In the genomic region with DNA sequence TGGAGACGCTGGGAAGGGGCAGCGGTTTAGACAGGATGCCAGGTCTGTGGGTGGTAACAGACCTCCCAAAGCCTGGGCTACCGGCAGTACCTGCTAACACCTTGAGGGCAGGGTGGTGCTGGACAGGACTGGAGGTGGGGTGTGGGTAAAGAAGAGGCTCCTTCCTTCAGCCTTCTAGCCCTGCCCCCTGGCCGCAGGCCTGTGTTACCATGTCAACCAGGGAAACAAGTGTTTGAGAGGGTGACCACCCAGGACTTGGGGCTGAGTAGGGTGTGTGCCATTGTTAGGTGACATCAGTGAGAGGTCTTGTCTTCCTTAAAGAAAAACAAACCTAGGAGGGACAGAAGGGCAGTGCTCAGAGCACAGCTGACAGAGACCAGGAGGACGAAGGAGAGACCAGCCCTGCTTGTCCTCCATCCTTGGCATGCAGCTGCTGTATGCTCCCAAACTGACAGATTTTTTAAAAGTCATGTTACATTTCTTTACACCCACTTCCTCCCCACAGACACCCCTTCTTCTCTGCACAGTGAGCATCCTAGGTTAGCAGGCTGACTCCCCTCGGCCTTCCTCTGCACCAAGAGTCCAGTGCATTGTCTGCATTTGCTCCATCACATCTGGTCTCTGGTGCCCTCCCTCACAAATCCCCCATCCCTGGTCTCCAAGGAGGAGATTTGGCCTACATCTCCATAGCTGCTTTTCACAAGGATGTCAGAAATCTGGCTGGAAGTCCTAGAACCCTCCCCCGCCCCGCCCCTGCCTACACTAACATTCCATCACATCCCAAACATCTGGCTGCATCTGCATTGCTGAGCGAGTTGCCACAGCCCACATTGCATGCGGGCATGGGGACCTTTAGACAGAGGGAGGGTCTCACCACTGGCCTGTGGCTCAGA, we compare ENCODE assay signal across 12 mouse cellular contexts.
DNase-seq lines count a peak whose midpoint lies in the region; ATAC-seq and TF ChIP-seq lines count a peak whose summit lies in the region.
"Had no signal": no experiment of that assay in that cellular context is flagged by ENCODE, and none has a peak within 500 bp of the region (broad histone marks: within the 10 kb centered on the region; RNA-seq: fewer than 3 reads in every experiment).

No protein-coding gene starts in this region.

- H3K4me2 ChIP-seq in heart, embryonic 11.5 days = no peak overlapping the region
- H3K4me2 ChIP-seq in lung, embryonic 14.5 days = no peak overlapping the region

- WGBS in heart, embryonic 11.5 days (ENCODE audit: insufficient replicate concordance) = 52% methylated on average over 10 of the region's 10 CpGs
- WGBS in lung, embryonic 14.5 days = 27% methylated on average over 10 of the region's 10 CpGs
- 52% methylated on average over 10 of the region's 10 CpGs for WGBS in embryonic facial prominence, embryonic 10.5 days

- H3K27ac ChIP-seq in heart, embryonic 11.5 days (ENCODE audit: low read depth, low read length) = no peak overlapping the region
- H3K27ac ChIP-seq in lung, embryonic 14.5 days (ENCODE audit: low read depth) = peak overlapping the region; percentile 58
- peak overlapping the region; percentile 37; the same call in 1 of the 2 replicates for H3K27ac ChIP-seq in embryonic facial prominence, embryonic 10.5 days (replicated peaks)
- H3K27ac ChIP-seq: liver, embryonic 14.5 days had no signal

- no peak for ATAC-seq in heart, embryonic 11.5 days (replicated peaks; ENCODE audit: insufficient number of reproducible peaks, low FRiP score, low TSS enrichment)
- ATAC-seq in lung, embryonic 14.5 days (ENCODE audit: insufficient read depth) = peak; percentile 77
- ATAC-seq: CD4-positive, CD25-positive, alpha-beta regulatory T cell, adult 4 months had no signal

- H3K4me3 ChIP-seq in heart, embryonic 11.5 days (ENCODE audit: low read depth, low read length) = no peak overlapping the region
- no peak overlapping the region for H3K4me3 ChIP-seq in lung, embryonic 14.5 days (ENCODE audit: low read depth, low read length)
- H3K4me3 ChIP-seq in embryonic facial prominence, embryonic 10.5 days = no peak overlapping the region
- H3K4me3 ChIP-seq: erythroblast, embryonic 14.5 days had no signal

- peaks cover 6% of the 10 kb centered on the region; the same call in 1 of the 2 replicates for H3K4me1 ChIP-seq in heart, embryonic 11.5 days (ENCODE audit: control insufficient read depth, insufficient read depth, low read length)
- H3K4me1 ChIP-seq in lung, embryonic 14.5 days (ENCODE audit: insufficient read depth) = peaks cover 15% of the 10 kb centered on the region
- peaks cover 33% of the 10 kb centered on the region for H3K4me1 ChIP-seq in embryonic facial prominence, embryonic 10.5 days

- no peaks in the 10 kb centered on the region for H3K36me3 ChIP-seq in heart, embryonic 11.5 days (ENCODE audit: control insufficient read depth, insufficient read depth, low read length)
- H3K36me3 ChIP-seq in lung, embryonic 14.5 days (ENCODE audit: insufficient read depth) = no peaks in the 10 kb centered on the region
- H3K36me3 ChIP-seq in embryonic facial prominence, embryonic 10.5 days (replicated peaks) = no peaks in the 10 kb centered on the region

- no peaks in the 10 kb centered on the region for H3K27me3 ChIP-seq in heart, embryonic 11.5 days (ENCODE audit: control insufficient read depth, insufficient read depth, low read length)
- H3K27me3 ChIP-seq in lung, embryonic 14.5 days (ENCODE audit: insufficient read depth, low read length) = no peaks in the 10 kb centered on the region
- H3K27me3 ChIP-seq in embryonic facial prominence, embryonic 10.5 days (replicated peaks; ENCODE audit: low read depth, poor library complexity, severe bottlenecking) = no peaks in the 10 kb centered on the region

- no peaks in the 10 kb centered on the region for H3K9me3 ChIP-seq in heart, embryonic 11.5 days (replicated peaks; ENCODE audit: control insufficient read depth, low read length)
- H3K9me3 ChIP-seq in lung, embryonic 14.5 days (ENCODE audit: low read depth, low read length) = no peaks in the 10 kb centered on the region
- H3K9me3 ChIP-seq in embryonic facial prominence, embryonic 10.5 days = no peaks in the 10 kb centered on the region

- no peak overlapping the region for H3K9ac ChIP-seq in heart, embryonic 11.5 days (ENCODE audit: low read depth, low read length)
- no peak overlapping the region for H3K9ac ChIP-seq in lung, embryonic 14.5 days
- H3K9ac ChIP-seq: liver, embryonic 14.5 days had no signal

- TF ChIP-seq CTCF in lung, embryonic 14.5 days (IDR thresholded peaks at IDR 0.05; ENCODE audit: low read depth) = no peak

- peak; percentile 90 for DNase-seq in heart, adult 11 months
- DNase-seq in lung, embryonic 14.5 days = peak; percentile 73
- no peak for DNase-seq in lung, postnatal 14 days
- peak; percentile 30 for DNase-seq in embryonic facial prominence, embryonic 10.5 days (ENCODE audit: low spot score)
- peak; percentile 76 for DNase-seq in lung, postnatal 10 days
- no peak for DNase-seq in adrenal gland, adult (ENCODE audit: inconsistent age in 2 of 2, low spot score in 1 of 2)
- DNase-seq in retina, embryonic 14.5 days (ENCODE audit: low spot score) = no peak
- DNase-seq: thymus, adult 18-20 months had no signal

Comparison
In these comparisons a context has a peak if more than half of its experiments do, and no peak if none do; other contexts are left out.
1. DNase-seq: peak in heart, adult 11 months (single experiment), lung, embryonic 14.5 days (single experiment), embryonic facial prominence, embryonic 10.5 days (single experiment) and lung, postnatal 10 days (single experiment); none in lung, postnatal 14 days (single experiment), adrenal gland, adult (0 of 2) and retina, embryonic 14.5 days (single experiment).